Mouse (Mus musculus) ES-Bruce4 (cell line): ENCODE measurements at regions not wholly inside any gene's neighbourhood (a gene's known extent, or its start where the extent isn't known, plus 50 kb on each side); places are given as distances from the start of the nearest gene placed in this dataset.

Source experiments
- CTCF ChIP-seq: IDR thresholded peaks from one replicate; pipeline ENCODE4 v1.8.1; 2011; ENCODE audit warnings: low read depth, low read length
- POLR2A ChIP-seq: IDR thresholded peaks from one replicate; pipeline ENCODE4 v1.8.1; 2011; ENCODE audit warnings: low read length; ENCODE audit not compliant: insufficient read depth

- TF ChIP-seq CTCF (no peak), POLR2A (no peak)
Observed at GRCm38 (mm10) chr12:107723062-107723859, 234.8 kb downstream of the 3110018I06Rik start.
